Mouse (Mus musculus) bone marrow macrophage, adult 2 months (primary cell): Measurements from ENCODE around the gene Ctsa.

Experiments
- CTCF ChIP-seq: IDR thresholded peaks from 2 replicates; pipeline ENCODE4 v1.5.1; 2012; ENCODE audit warnings: low read depth, mild to moderate bottlenecking, low read length, moderate library complexity
- POLR2A ChIP-seq: IDR thresholded peaks from 2 replicates; pipeline ENCODE4 v1.6.1; 2012; ENCODE audit warnings: mild to moderate bottlenecking, low read depth, low read length, borderline replicate concordance

DNA sequence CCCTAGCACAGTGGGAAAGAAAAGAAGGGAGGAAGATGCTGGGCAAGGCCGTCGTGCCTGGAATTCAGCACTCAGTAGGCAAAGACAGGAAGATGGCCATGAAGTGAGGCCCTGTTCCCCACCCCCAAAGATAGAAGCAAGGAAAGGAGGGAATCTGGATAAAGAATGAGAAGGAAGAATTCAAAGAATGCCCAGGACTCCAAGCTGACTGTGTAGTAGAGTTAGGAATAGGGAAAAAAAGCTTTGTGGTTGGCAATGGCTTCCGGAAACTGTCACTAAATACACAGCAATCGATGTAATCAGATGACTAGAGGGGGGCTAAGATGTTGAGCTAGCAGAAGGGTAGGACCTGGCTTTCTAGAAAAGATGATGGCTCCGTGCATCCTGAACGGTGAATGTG lies 15.5 kb upstream of the Ctsa start:
- TF ChIP-seq CTCF: no peak
- no peak for TF ChIP-seq POLR2A
